Mouse (Mus musculus): ENCODE data around the gene Cacna2d3.

DNA sequence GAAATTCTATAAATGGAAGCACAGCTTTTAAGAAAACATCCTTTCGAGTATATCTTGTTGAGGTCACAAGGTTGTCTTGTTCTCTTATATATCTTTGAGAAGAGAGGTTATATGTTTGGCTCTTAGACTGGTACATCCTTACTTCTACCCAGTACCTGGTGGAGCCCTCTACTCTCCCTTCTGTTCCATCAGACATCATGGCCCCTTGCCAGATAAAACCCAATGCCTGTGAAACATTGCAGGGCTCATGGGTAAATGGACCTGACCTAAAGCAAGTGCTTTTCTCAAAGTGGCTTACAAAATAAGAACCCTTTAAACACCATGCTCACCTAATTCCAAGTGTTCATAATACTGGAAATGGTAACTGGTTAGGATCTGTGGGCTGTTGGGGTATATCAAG lies 660.2 kb downstream of the Cacna2d3 start:
- TF ChIP-seq POLR2A (IDR thresholded peaks at IDR 0.05; ENCODE audit: insufficient read depth, low read depth, low read length) (no peak), CTCF (IDR thresholded peaks at IDR 0.05; ENCODE audit: insufficient read depth, low read depth, low read length) (no peak)

All from olfactory bulb, adult 2 months (tissue).